Mouse (Mus musculus) myocyte (in vitro differentiated cells): ENCODE measurements around the gene 4930578G10Rik. TPM values are rescaled to one million over a fixed set of nuclear protein-coding genes. Genes with fewer than 3 reads are reported as not detected.

Source experiments
- H3K27me3 ChIP-seq: one replicate; pipeline ENCODE4 v1.6.1; 2011; ENCODE audit not compliant: control insufficient read depth, insufficient read depth, insufficient read length
- H3K36me3 ChIP-seq: one replicate; pipeline ENCODE4 v1.6.1; 2011; ENCODE audit not compliant: control insufficient read depth, insufficient read depth
- H3K4me2 ChIP-seq: one replicate; pipeline ENCODE4 v1.6.1; 2011; ENCODE audit warnings: low read depth, control low read depth
- H3K4me3 ChIP-seq: one replicate; pipeline ENCODE4 v1.5.1; 2011; ENCODE audit warnings: mild to moderate bottlenecking, control low read depth, moderate library complexity
- H3K79me2 ChIP-seq: one replicate; pipeline ENCODE4 v1.6.1; 2011; ENCODE audit not compliant: control insufficient read depth, insufficient read depth
- H3ac ChIP-seq: one replicate; pipeline ENCODE4 v1.6.1; 2011; ENCODE audit not compliant: control insufficient read depth, insufficient read length
- CEBPB ChIP-seq: IDR thresholded peaks from 2 replicates; pipeline ENCODE4 v1.6.1; 2011; ENCODE audit warnings: mild to moderate bottlenecking, moderate library complexity; ENCODE audit not compliant: poor library complexity, insufficient read depth, severe bottlenecking
- E2F4 ChIP-seq: IDR thresholded peaks from one replicate; pipeline ENCODE4 v1.6.1; 2011; ENCODE audit warnings: mild to moderate bottlenecking, control low read depth, moderate library complexity; ENCODE audit not compliant: insufficient read depth
- MAX ChIP-seq: IDR thresholded peaks from one replicate; pipeline ENCODE4 v1.6.1; 2011; ENCODE audit warnings: low read depth, mild to moderate bottlenecking, control low read depth
- MYOD1 ChIP-seq, 3 experiments: IDR thresholded peaks; one replicate each; pipeline ENCODE4 v1.6.1; 2011; ENCODE audit warnings: control low read depth in 2 of 3, low read depth in 2 of 3, mild to moderate bottlenecking in 2 of 3, moderate library complexity in 1 of 3; ENCODE audit not compliant: insufficient read length in 2 of 3, control insufficient read depth in 1 of 3
- MYOG ChIP-seq, 3 experiments: IDR thresholded peaks; one replicate each; pipeline ENCODE4 v1.6.1; 2011; ENCODE audit warnings: control low read depth in 2 of 3, low read depth in 2 of 3, mild to moderate bottlenecking in 2 of 3; ENCODE audit not compliant: insufficient read length in 2 of 3, control insufficient read depth in 1 of 3, insufficient read depth in 1 of 3
- POLR2A ChIP-seq: IDR thresholded peaks from one replicate; pipeline ENCODE4 v1.6.1; 2011; ENCODE audit warnings: low read depth, mild to moderate bottlenecking, control low read depth, moderate library complexity; ENCODE audit not compliant: insufficient read length
- POLR2AphosphoS2 ChIP-seq: IDR thresholded peaks from one replicate; pipeline ENCODE4 v1.6.1; 2011; ENCODE audit warnings: low read depth, control low read depth; ENCODE audit not compliant: insufficient read length
- REST ChIP-seq: IDR thresholded peaks from one replicate; pipeline ENCODE4 v1.6.1; 2011; ENCODE audit warnings: mild to moderate bottlenecking, control low read depth, moderate library complexity; ENCODE audit not compliant: insufficient read depth, insufficient read length
- SRF ChIP-seq: IDR thresholded peaks from one replicate; pipeline ENCODE4 v1.6.1; 2011; ENCODE audit warnings: low read depth; ENCODE audit not compliant: control insufficient read depth, insufficient read length
- TCF12 ChIP-seq: IDR thresholded peaks from one replicate; pipeline ENCODE4 v1.6.1; 2011; ENCODE audit warnings: mild to moderate bottlenecking, control low read depth; ENCODE audit not compliant: poor library complexity, insufficient read depth, severe bottlenecking
- TCF3 ChIP-seq: IDR thresholded peaks from one replicate; pipeline ENCODE4 v1.6.1; 2011; ENCODE audit warnings: low read depth, control low read depth; ENCODE audit not compliant: insufficient read length
- USF1 ChIP-seq: IDR thresholded peaks from one replicate; pipeline ENCODE4 v1.6.1; 2011; ENCODE audit warnings: low read depth, mild to moderate bottlenecking, control low read depth, moderate library complexity
- polyA plus RNA-seq: library from polyadenylated mRNA; unstranded; fragments of >200 nt; fragmentation: generic; extraction: Trizol; gene quantifications from one replicate; pipeline ENCODE4 v1.2.1, GENCODE M21; 2012; ENCODE audit warnings: missing spikeins

The 4930578G10Rik gene
- polyA plus RNA-seq, 1 experiment, result not detected

- no peak overlapping the region for H3K4me3 ChIP-seq
- H3K27me3 ChIP-seq, result peaks cover 44% of the 10 kb centered on the region
- H3K79me2 ChIP-seq, result no peaks in the 10 kb centered on the region
- TF ChIP-seq MYOG (IDR thresholded peaks at IDR 0.05; ENCODE audit: control insufficient read depth in 1 of 3, insufficient read depth in 1 of 3, insufficient read length in 2 of 3, low read depth in 2 of 3), result no peak
- no peak for TF ChIP-seq CEBPB
- no peak for TF ChIP-seq MYOD1 (IDR thresholded peaks at IDR 0.05; ENCODE audit: control insufficient read depth in 1 of 3, insufficient read length in 2 of 3, low read depth in 2 of 3)
- no peak for TF ChIP-seq MAX
- TF ChIP-seq E2F4, result no peak
- TF ChIP-seq TCF3, result no peak
- TF ChIP-seq REST, result no peak
- TF ChIP-seq USF1, result no peak
- no peak for TF ChIP-seq POLR2AphosphoS2
- TF ChIP-seq POLR2A, result no peak
- no peak for TF ChIP-seq TCF12
- no peak for TF ChIP-seq SRF
- H3K4me2 ChIP-seq, result no peak overlapping the region
- H3ac ChIP-seq, result no peak overlapping the region
- no peaks in the 10 kb centered on the region for H3K36me3 ChIP-seq
These were observed 132.8 kb downstream of the 4930578G10Rik start for GRCm38 (mm10) chr4:42868193-42868592.

GRCm38 (mm10) chr4:42870748-42871147 is 135.4 kb downstream of the 4930578G10Rik start:
- Histone ChIP-seq H3K4me2 (no peak overlapping the region), H3ac (no peak overlapping the region), H3K36me3 (no peaks in the 10 kb centered on the region), H3K4me3 (no peak overlapping the region), H3K27me3 (peaks cover 60% of the 10 kb centered on the region), H3K79me2 (no peaks in the 10 kb centered on the region)
- TF ChIP-seq E2F4 (no peak), CEBPB (no peak), REST (no peak), POLR2A (no peak), TCF3 (no peak), POLR2AphosphoS2 (no peak), MYOG (IDR thresholded peaks at IDR 0.05; ENCODE audit: control insufficient read depth in 1 of 3, insufficient read depth in 1 of 3, insufficient read length in 2 of 3, low read depth in 2 of 3) (no peak), USF1 (no peak), MAX (no peak), MYOD1 (IDR thresholded peaks at IDR 0.05; ENCODE audit: control insufficient read depth in 1 of 3, insufficient read length in 2 of 3, low read depth in 2 of 3) (no peak), TCF12 (no peak), SRF (no peak)

- no peak overlapping the region for H3K4me2 ChIP-seq
- H3K79me2 ChIP-seq, result no peaks in the 10 kb centered on the region
- H3K27me3 ChIP-seq, result peaks cover 62% of the 10 kb centered on the region
- no peak overlapping the region for H3ac ChIP-seq
- TF ChIP-seq SRF (no peak), MAX (no peak), POLR2AphosphoS2 (no peak), MYOD1 (IDR thresholded peaks at IDR 0.05; ENCODE audit: control insufficient read depth in 1 of 3, insufficient read length in 2 of 3, low read depth in 2 of 3) (no peak), TCF12 (no peak), USF1 (no peak), TCF3 (no peak), CEBPB (no peak), E2F4 (no peak), MYOG (IDR thresholded peaks at IDR 0.05; ENCODE audit: control insufficient read depth in 1 of 3, insufficient read depth in 1 of 3, insufficient read length in 2 of 3, low read depth in 2 of 3) (no peak), POLR2A (no peak), REST (no peak)
- no peaks in the 10 kb centered on the region for H3K36me3 ChIP-seq
- no peak overlapping the region for H3K4me3 ChIP-seq
These were observed 136.8 kb downstream of the 4930578G10Rik start for GRCm38 (mm10) chr4:42872151-42872550.

GRCm38 (mm10) chr4:42872746-42873435 is 137.5 kb downstream of the 4930578G10Rik start:
- no peak for TF ChIP-seq SRF
- no peak for TF ChIP-seq POLR2AphosphoS2
- TF ChIP-seq MYOD1 (IDR thresholded peaks at IDR 0.05; ENCODE audit: control insufficient read depth in 1 of 3, insufficient read length in 2 of 3, low read depth in 2 of 3), result no peak
- no peak for TF ChIP-seq TCF12
- no peak for TF ChIP-seq MAX
- no peak for TF ChIP-seq POLR2A
- H3K4me3 ChIP-seq, result no peak overlapping the region
- no peaks in the 10 kb centered on the region for H3K36me3 ChIP-seq
- peaks cover 62% of the 10 kb centered on the region for H3K27me3 ChIP-seq
- H3K79me2 ChIP-seq, result no peaks in the 10 kb centered on the region
- no peak overlapping the region for H3ac ChIP-seq
- H3K4me2 ChIP-seq, result no peak overlapping the region
